Mouse (Mus musculus) bone marrow, adult 2 months (tissue): Measurements from ENCODE around the gene Rcan1. TPM values are rescaled to one million over a fixed set of nuclear protein-coding genes. Genes with fewer than 3 reads are reported as not detected.
"Not testable (repeated sequence)": the region's sequence is repeated elsewhere in the genome, so short reads cannot be mapped to it uniquely, and the experiment has no call there.

ENCODE experiments used
- H3K27ac ChIP-seq: fragments of 200-500 bp; 2 replicates; pipeline ENCODE4 v1.5.1; 2012; ENCODE audit warnings: low read depth, mild to moderate bottlenecking, control low read depth, inconsistent platforms, low read length; ENCODE audit not compliant: control insufficient read depth, poor library complexity, insufficient read depth
- H3K4me1 ChIP-seq: fragments of 200-500 bp; 2 replicates; pipeline ENCODE4 v1.6.1; 2011; ENCODE audit warnings: low read length; ENCODE audit not compliant: control insufficient read depth, insufficient read depth
- H3K4me3 ChIP-seq: fragments of 200-500 bp; replicated peaks from 2 replicates; pipeline ENCODE3; 2011; ENCODE audit warnings: mild to moderate bottlenecking, low read depth, low read length, control low read depth; ENCODE audit not compliant: control insufficient read depth
- CTCF ChIP-seq: fragments of 200-500 bp; IDR thresholded peaks from 2 replicates; pipeline ENCODE4 v1.5.1; 2011; ENCODE audit warnings: low read length, control low read depth; ENCODE audit not compliant: control insufficient read depth, insufficient read depth
- POLR2A ChIP-seq: fragments of 200-500 bp; IDR thresholded peaks from 2 replicates; pipeline ENCODE4 v1.6.1; 2011; ENCODE audit warnings: low read depth, mild to moderate bottlenecking, control low read depth, low read length, borderline replicate concordance; ENCODE audit not compliant: control insufficient read depth
- WGBS: fragments of 180-500 bp; shearing (Covaris S2); methylation state at CpG from one replicate; pipeline ENCODE4 v1.1.7; 2018; 5-methylcytosine and 5-hydroxymethylcytosine counted together
- polyA plus RNA-seq: library from polyadenylated mRNA; stranded (reverse); fragments of >200 nt; gene quantifications from 2 replicates; pipeline ENCODE4 v1.2.4, GENCODE M21; 2011; ENCODE audit warnings: low replicate concordance; ENCODE audit not compliant: missing spikeins, insufficient read depth, insufficient read length

The Rcan1 gene
- polyA plus RNA-seq, 1 experiment, result 9.5 TPM

GRCm38 (mm10) chr16:92422435-92423362 is 48.0 kb downstream of the Rcan1 start:
- Histone ChIP-seq H3K4me1 (no peaks in the 10 kb centered on the region), H3K4me3 (no peak overlapping the region), H3K27ac (no peak overlapping the region)
- TF ChIP-seq POLR2A, result no peak
- TF ChIP-seq CTCF, result no peak
- WGBS, result 85% methylated on average over 13 of the region's 13 CpGs

- TF ChIP-seq POLR2A, result no peak
- TF ChIP-seq CTCF, result no peak
- H3K4me1 ChIP-seq, result no peaks in the 10 kb centered on the region
- WGBS, result 72% methylated on average over 13 of the region's 13 CpGs
- H3K27ac ChIP-seq, result no peak overlapping the region
- no peak overlapping the region for H3K4me3 ChIP-seq
Measured at GRCm38 (mm10) chr16:92421147-92421934, 49.3 kb downstream of the Rcan1 start.

- 90% methylated on average over 5 of the region's 5 CpGs for WGBS
- H3K27ac ChIP-seq, result no peak overlapping the region
- H3K4me1 ChIP-seq, result no peaks in the 10 kb centered on the region
- TF ChIP-seq CTCF, result no peak
- TF ChIP-seq POLR2A, result no peak
- no peak overlapping the region for H3K4me3 ChIP-seq
Measured at GRCm38 (mm10) chr16:92420641-92421040, 50.0 kb downstream of the Rcan1 start.

- no peak for TF ChIP-seq POLR2A
- TF ChIP-seq CTCF, result no peak
- no peaks in the 10 kb centered on the region for H3K4me1 ChIP-seq
- WGBS, result 86% methylated on average over 12 of the region's 12 CpGs
- H3K27ac ChIP-seq, result no peak overlapping the region
- no peak overlapping the region for H3K4me3 ChIP-seq
Measured at GRCm38 (mm10) chr16:92419099-92419498, 51.6 kb downstream of the Rcan1 start.

- H3K4me1 ChIP-seq, result no peaks in the 10 kb centered on the region
- WGBS, result 85% methylated on average over 2 of the region's 2 CpGs
- TF ChIP-seq CTCF (no peak), POLR2A (no peak)
- H3K27ac ChIP-seq, result no peak overlapping the region
- H3K4me3 ChIP-seq, result no peak overlapping the region
Measured at GRCm38 (mm10) chr16:92417267-92417666, 53.4 kb downstream of the Rcan1 start.

- Histone ChIP-seq H3K4me1 (no peaks in the 10 kb centered on the region), H3K4me3 (no peak overlapping the region), H3K27ac (peak overlapping the region; percentile 44; the same call in 1 of the 2 replicates)
- WGBS, result 12% methylated on average over 7 of the region's 7 CpGs
- TF ChIP-seq CTCF (no peak), POLR2A (no peak)
Measured at GRCm38 (mm10) chr16:92415702-92416118, 55.0 kb downstream of the Rcan1 start.

- WGBS, result 43% methylated on average over 6 of the region's 6 CpGs
- H3K27ac ChIP-seq, H3K4me3 ChIP-seq, H3K4me1 ChIP-seq: not testable (repeated sequence)
Measured at GRCm38 (mm10) chr16:92415038-92415437, 55.6 kb downstream of the Rcan1 start.

GRCm38 (mm10) chr16:92412888-92413287 is 57.8 kb downstream of the Rcan1 start:
- H3K27ac ChIP-seq, result no peak overlapping the region
- no peak overlapping the region for H3K4me3 ChIP-seq
- TF ChIP-seq CTCF (no peak), POLR2A (no peak)
- 44% methylated on average over 7 of the region's 7 CpGs for WGBS
- no peaks in the 10 kb centered on the region for H3K4me1 ChIP-seq
